Mouse (Mus musculus): Measurements from ENCODE around the gene Ube2f. TPM values are rescaled to one million over a fixed set of nuclear protein-coding genes. Genes with fewer than 3 reads are reported as not detected.

Ube2f gene
- polyA plus RNA-seq, 2 experiments, result 57.9 to 65.7 TPM

GRCm38 (mm10) chr1:91332102-91332501, 82.0 kb downstream of the Ube2f start:
- ATAC-seq (ENCODE audit: low FRiP score, low read depth) (no peak), DNase-seq (ENCODE audit: low spot score) (no peak)
- no peaks in the 10 kb centered on the region for H3K9me3 ChIP-seq (ENCODE audit: control insufficient read depth, low read length)
- H3K27me3 ChIP-seq (ENCODE audit: control insufficient read depth, insufficient read depth, low read length), result no peaks in the 10 kb centered on the region
- no peak for TF ChIP-seq POLR2A (IDR thresholded peaks at IDR 0.05; ENCODE audit: borderline replicate concordance, extremely low read depth, insufficient read depth, insufficient read length)
- no peaks in the 10 kb centered on the region for H3K36me3 ChIP-seq (ENCODE audit: control insufficient read depth, insufficient read depth, low read length)
- H3K27ac ChIP-seq (replicated peaks; ENCODE audit: low read depth, low read length), result no peak overlapping the region
- WGBS, result 55% methylated on average over 4 of the region's 4 CpGs
- H3K9ac ChIP-seq (ENCODE audit: low read depth, low read length, severe bottlenecking), result no peak overlapping the region
- no peak overlapping the region for H3K4me3 ChIP-seq (replicated peaks; ENCODE audit: low read length)
- H3K4me1 ChIP-seq (ENCODE audit: control insufficient read depth, insufficient read depth, low read length), result no peaks in the 10 kb centered on the region
- H3K4me2 ChIP-seq (replicated peaks; ENCODE audit: low read depth, low read length, severe bottlenecking), result no peak overlapping the region

- TF ChIP-seq POLR2A (IDR thresholded peaks at IDR 0.05; ENCODE audit: borderline replicate concordance, extremely low read depth, insufficient read depth, insufficient read length), result no peak
- ATAC-seq (ENCODE audit: low FRiP score, low read depth), result no peak
- Histone ChIP-seq H3K27ac (replicated peaks; ENCODE audit: low read depth, low read length) (no peak overlapping the region), H3K4me2 (replicated peaks; ENCODE audit: low read depth, low read length, severe bottlenecking) (no peak overlapping the region), H3K4me3 (replicated peaks; ENCODE audit: low read length) (no peak overlapping the region), H3K27me3 (ENCODE audit: control insufficient read depth, insufficient read depth, low read length) (no peaks in the 10 kb centered on the region), H3K9me3 (ENCODE audit: control insufficient read depth, low read length) (no peaks in the 10 kb centered on the region), H3K9ac (ENCODE audit: low read depth, low read length, severe bottlenecking) (no peak overlapping the region), H3K4me1 (ENCODE audit: control insufficient read depth, insufficient read depth, low read length) (no peaks in the 10 kb centered on the region), H3K36me3 (ENCODE audit: control insufficient read depth, insufficient read depth, low read length) (no peaks in the 10 kb centered on the region)
- DNase-seq (ENCODE audit: low spot score), result no peak
These were observed 83.5 kb downstream of the Ube2f start for GRCm38 (mm10) chr1:91333582-91333981.

GRCm38 (mm10) chr1:91337355-91337754, 87.3 kb downstream of the Ube2f start:
- H3K9ac ChIP-seq (ENCODE audit: low read depth, low read length, severe bottlenecking), result no peak overlapping the region
- H3K9me3 ChIP-seq (ENCODE audit: control insufficient read depth, low read length), result no peaks in the 10 kb centered on the region
- WGBS, result 83% methylated on average over 7 of the region's 7 CpGs
- no peak overlapping the region for H3K4me3 ChIP-seq (replicated peaks; ENCODE audit: low read length)
- ATAC-seq (ENCODE audit: low FRiP score, low read depth) (no peak), DNase-seq (ENCODE audit: low spot score) (no peak)
- H3K27ac ChIP-seq (replicated peaks; ENCODE audit: low read depth, low read length), result no peak overlapping the region
- H3K4me2 ChIP-seq (replicated peaks; ENCODE audit: low read depth, low read length, severe bottlenecking), result no peak overlapping the region
- no peaks in the 10 kb centered on the region; the same call in 1 of the 2 replicates for H3K27me3 ChIP-seq (ENCODE audit: control insufficient read depth, insufficient read depth, low read length)
- H3K4me1 ChIP-seq (ENCODE audit: control insufficient read depth, insufficient read depth, low read length), result no peaks in the 10 kb centered on the region
- no peaks in the 10 kb centered on the region for H3K36me3 ChIP-seq (ENCODE audit: control insufficient read depth, insufficient read depth, low read length)
- no peak for TF ChIP-seq POLR2A (IDR thresholded peaks at IDR 0.05; ENCODE audit: borderline replicate concordance, extremely low read depth, insufficient read depth, insufficient read length)

Other genes starting within 250 kb of the Ube2f start
- gene Rbm44, start 105.2 kb upstream of the Ube2f start, polyA plus RNA-seq (2012; rRNA removed), result 0.51 and 0.60 TPM in 2 replicates
- 0.78 and 0.95 TPM in 2 replicates for gene Rbm44, start 105.2 kb upstream of the Ube2f start, polyA plus RNA-seq (2014; fragmentation: Nextera tagmentation; extraction: Ambion mirVana)
- 4.4 and 4.6 TPM in 2 replicates for gene Ramp1, start 70.5 kb upstream of the Ube2f start, polyA plus RNA-seq (2012; rRNA removed)
- gene Ramp1, start 70.5 kb upstream of the Ube2f start, polyA plus RNA-seq (2014; fragmentation: Nextera tagmentation; extraction: Ambion mirVana), result 5.9 and 7.1 TPM in 2 replicates
- gene Scly, start 48.0 kb downstream of the Ube2f start, polyA plus RNA-seq (2012; rRNA removed), result 13.5 and 15.0 TPM in 2 replicates
- gene Scly, start 48.0 kb downstream of the Ube2f start, polyA plus RNA-seq (2014; fragmentation: Nextera tagmentation; extraction: Ambion mirVana), result 10.7 and 11.6 TPM in 2 replicates
- 0.08 and 0.10 TPM in 2 replicates for gene Espnl, start 71.8 kb downstream of the Ube2f start, polyA plus RNA-seq (2012; rRNA removed)
- 0.03 and 0.08 TPM in 2 replicates for gene Espnl, start 71.8 kb downstream of the Ube2f start, polyA plus RNA-seq (2014; fragmentation: Nextera tagmentation; extraction: Ambion mirVana)
- gene Klhl30, start 100.7 kb downstream of the Ube2f start, polyA plus RNA-seq (2012; rRNA removed), result 4.1 and 4.6 TPM in 2 replicates
- gene Klhl30, start 100.7 kb downstream of the Ube2f start, polyA plus RNA-seq (2014; fragmentation: Nextera tagmentation; extraction: Ambion mirVana), result 3.3 and 3.7 TPM in 2 replicates
- gene Erfe, start 116.1 kb downstream of the Ube2f start, polyA plus RNA-seq (2012; rRNA removed), result 2.1 and 2.2 TPM in 2 replicates
- 1.5 and 1.9 TPM in 2 replicates for gene Erfe, start 116.1 kb downstream of the Ube2f start, polyA plus RNA-seq (2014; fragmentation: Nextera tagmentation; extraction: Ambion mirVana)
- gene Ilkap, start 148.5 kb downstream of the Ube2f start, polyA plus RNA-seq (2012; rRNA removed), result 130 and 142 TPM in 2 replicates
- 140 and 158 TPM in 2 replicates for gene Ilkap, start 148.5 kb downstream of the Ube2f start, polyA plus RNA-seq (2014; fragmentation: Nextera tagmentation; extraction: Ambion mirVana)
- gene Hes6, start 163.7 kb downstream of the Ube2f start, polyA plus RNA-seq (2012; rRNA removed), result 82.8 and 104 TPM in 2 replicates
- 91.0 and 91.6 TPM in 2 replicates for gene Hes6, start 163.7 kb downstream of the Ube2f start, polyA plus RNA-seq (2014; fragmentation: Nextera tagmentation; extraction: Ambion mirVana)
- gene Per2, start 209.0 kb downstream of the Ube2f start, polyA plus RNA-seq (2012; rRNA removed), result 8.3 and 10.5 TPM in 2 replicates
- 4.0 and 4.2 TPM in 2 replicates for gene Per2, start 209.0 kb downstream of the Ube2f start, polyA plus RNA-seq (2014; fragmentation: Nextera tagmentation; extraction: Ambion mirVana)
- gene Traf3ip1, start 244.3 kb downstream of the Ube2f start, polyA plus RNA-seq (2012; rRNA removed), result 14.2 and 16.7 TPM in 2 replicates
- gene Traf3ip1, start 244.3 kb downstream of the Ube2f start, polyA plus RNA-seq (2014; fragmentation: Nextera tagmentation; extraction: Ambion mirVana), result 5.1 and 6.2 TPM in 2 replicates

Data from limb, embryonic 14.5 days (tissue).